Mouse (Mus musculus): ENCODE results near the gene Utp6.

The Utp6 gene

GRCm38 (mm10) chr11:79961346-79962124 is 655 bp downstream of the Utp6 start:
- DNase-seq = no peak

- no peak for DNase-seq
These were observed 14.9 kb downstream of the Utp6 start for GRCm38 (mm10) chr11:79947265-79947664.

- no peak for DNase-seq
These were observed 18.6 kb downstream of the Utp6 start for GRCm38 (mm10) chr11:79943601-79944000.

GRCm38 (mm10) chr11:79943136-79943535 is 19.1 kb downstream of the Utp6 start:
- DNase-seq = no peak

- no peak for DNase-seq
These were observed 26.4 kb downstream of the Utp6 start for GRCm38 (mm10) chr11:79935766-79936165.

DNA sequence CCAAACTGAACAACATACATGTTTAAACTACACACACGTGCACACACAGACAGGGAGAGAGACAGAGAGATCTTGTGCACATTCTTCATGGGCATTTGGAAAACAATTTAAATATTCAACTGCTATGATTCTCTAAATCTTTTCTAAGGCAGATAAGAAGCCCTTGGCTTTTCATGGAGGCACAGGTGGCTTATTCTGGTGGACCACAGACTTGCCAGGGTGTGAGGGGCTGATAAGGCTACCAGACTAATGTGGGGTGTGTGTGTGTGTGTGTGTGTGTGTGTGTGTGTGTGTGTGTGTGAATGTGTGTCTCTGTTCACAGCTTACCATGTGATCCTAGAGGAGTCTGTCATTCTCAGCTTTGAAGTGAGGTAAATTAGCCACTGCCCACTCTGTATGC is 39.4 kb downstream of the Utp6 start:
- no peak for DNase-seq

DNA sequence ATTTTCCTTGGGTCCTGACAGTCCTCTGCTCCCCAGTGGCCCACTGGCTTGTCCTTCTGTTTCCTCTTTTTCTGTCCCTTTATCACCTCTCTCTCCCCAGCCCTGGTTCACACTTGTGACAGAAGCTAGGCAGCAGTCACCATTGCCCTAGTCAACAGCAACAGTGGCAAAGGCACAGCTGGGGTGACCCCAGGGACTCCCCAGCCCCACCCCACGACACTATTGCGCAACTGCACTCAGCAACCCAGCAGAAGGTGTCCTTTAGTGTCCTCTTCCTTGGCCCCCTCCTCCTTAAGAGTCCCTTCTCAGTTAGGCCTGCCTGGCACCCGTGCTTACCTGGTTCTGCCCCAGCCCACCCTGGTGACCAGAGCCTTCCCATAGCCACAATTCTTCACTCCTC is 40.0 kb downstream of the Utp6 start:
- no peak for DNase-seq

GRCm38 (mm10) chr11:79920505-79921025 is 41.6 kb downstream of the Utp6 start:
- no peak for DNase-seq

DNA sequence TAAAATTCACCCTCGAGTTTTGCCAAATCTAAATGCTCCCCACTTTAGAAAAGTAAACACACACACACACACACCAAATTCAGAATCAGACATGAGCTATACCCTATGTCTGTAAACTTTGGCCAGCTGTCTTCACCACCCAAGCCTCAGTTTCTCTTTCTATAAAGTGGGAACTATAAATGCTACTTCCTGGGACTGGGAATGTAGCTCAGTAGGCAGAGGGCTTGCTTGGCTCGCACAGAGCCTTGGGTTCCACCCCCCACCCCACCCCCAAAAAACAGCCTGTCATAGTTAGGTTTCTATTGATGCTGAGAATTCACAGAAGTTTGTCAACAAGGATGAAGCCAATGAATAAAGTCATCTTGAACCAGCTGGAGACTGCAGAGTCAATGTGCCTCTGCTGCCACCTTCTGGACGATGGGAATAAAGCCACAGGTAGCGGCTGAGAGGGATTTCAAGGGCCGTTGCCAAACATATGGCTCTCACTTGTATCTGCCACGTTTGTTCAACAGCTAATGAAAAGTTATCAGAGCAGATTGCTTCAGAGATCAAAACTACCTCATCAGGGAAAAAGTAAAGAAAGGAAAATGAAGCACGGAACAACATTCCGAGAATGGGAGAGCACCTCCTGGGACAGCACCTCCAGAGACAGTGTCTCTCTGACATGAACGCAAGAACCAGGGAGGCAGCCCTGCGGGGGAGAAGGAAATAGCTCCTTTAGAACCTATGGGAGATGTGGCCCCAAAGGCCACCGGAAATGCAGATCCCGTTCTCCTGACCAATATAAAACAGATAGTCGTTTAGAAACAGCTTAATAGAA is 42.3 kb downstream of the Utp6 start:
- peak; percentile 73 for DNase-seq

- DNase-seq = no peak
These were observed 46.4 kb downstream of the Utp6 start for GRCm38 (mm10) chr11:79915696-79916349.

DNA sequence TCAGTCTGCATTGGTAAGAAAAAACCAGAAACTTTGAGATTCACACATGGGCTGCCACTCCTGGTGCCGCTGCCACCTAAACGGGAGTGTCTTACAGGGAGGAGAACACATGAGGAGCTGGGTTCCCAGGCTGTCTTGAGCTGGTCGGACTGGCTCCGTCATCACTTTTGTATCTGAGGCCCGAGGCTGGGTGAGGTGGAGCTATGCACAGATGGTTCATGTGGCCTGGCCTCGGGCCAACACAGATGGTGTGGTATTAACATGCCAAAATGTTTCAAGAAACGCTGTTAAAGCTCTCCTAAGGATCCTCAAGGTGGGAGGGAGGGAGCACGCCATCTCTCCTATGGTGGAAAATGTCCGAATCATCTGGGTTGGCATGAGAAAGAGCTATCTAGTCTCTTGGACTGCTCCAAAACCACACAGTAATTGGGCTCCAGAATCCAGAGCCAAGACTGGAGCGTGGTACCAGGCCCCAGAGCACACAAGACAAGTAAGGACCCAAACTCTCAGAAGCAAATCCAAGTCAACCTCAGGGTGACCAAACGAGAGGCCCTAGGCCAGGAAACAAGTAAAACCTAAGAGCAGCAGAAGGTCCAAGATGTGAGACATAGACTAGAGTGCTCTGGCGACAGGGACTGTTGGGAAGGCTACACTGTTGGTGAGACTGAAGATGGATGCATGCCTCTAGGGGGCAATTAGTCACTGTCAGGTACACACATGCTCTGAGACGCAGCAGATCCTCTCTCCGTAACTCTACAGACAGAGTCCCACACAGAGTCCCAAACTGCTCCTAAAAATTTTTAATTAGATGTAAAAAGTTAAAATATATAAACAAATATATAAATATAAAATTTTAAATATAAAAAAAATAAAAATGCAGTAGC is 53.3 kb downstream of the Utp6 start:
- peak; percentile 41 for DNase-seq

DNA sequence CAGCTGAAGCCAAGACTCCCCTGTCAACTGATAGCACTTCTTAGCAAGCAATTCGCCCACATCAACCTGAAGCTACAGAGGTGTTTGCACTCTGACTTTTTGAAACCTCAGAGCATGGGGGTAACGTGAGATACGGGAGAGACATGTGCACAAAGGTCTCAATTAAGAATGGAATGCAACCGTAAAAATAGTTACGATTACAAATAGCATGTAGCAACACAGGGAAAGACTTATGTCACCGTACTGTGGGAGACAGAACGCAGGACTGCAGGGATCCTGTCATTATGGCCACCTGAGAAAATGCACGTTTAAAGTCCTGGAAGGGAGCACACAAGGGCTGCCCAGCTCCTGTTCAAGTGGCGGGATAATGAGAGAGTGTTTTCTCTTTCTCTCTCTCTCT is 55.3 kb downstream of the Utp6 start:
- no peak for DNase-seq

DNA sequence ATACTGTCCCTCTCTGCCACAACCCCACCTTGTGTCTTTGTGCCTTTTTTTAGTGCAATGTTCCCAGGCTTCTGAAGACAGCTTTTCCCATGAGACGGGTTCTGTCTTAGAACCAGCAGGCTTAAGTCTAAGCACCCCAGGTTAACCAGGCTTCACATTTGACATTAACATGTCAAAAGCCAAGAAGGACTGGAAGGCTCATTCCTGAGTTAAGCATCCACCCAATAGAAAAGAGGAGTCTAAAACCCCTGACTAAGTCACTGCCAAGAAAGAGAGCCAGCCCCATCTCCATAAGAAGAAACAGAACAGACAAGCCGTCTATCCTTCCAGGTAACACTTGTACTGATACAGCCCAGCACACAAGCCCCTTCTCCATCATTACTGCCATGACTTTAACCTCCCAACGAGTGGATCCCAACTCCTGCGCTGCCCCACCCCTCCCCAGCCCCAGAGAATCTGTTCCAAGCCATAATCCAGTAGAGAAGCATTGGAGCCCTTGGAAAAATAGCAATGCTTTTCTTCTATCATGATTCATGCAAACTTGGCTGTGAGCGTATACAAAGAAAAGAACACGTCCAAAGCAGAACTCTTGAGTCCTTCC is 59.2 kb downstream of the Utp6 start:
- no peak for DNase-seq

- DNase-seq = no peak
These were observed 61.0 kb downstream of the Utp6 start for GRCm38 (mm10) chr11:79901146-79901545.

DNA sequence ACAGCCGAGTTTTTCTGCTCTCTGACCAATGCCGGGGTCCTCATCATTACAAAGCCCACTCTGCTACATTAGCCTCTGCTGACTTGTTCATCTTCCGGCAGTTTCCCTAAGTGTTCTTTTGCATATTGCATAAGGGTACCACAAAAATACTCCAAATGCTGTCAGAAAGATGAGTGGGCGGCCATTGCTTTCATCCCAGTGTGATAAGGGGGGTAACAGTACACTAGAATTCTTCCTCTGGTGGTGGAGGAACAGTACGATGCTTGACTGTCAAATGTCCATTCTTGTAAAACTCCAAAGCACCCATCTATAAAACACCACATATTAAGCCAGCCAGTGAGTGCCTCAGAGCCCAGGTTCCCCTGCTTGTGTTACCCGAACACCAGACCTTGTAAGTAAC is 69.9 kb downstream of the Utp6 start:
- peak; percentile 43 for DNase-seq

DNA sequence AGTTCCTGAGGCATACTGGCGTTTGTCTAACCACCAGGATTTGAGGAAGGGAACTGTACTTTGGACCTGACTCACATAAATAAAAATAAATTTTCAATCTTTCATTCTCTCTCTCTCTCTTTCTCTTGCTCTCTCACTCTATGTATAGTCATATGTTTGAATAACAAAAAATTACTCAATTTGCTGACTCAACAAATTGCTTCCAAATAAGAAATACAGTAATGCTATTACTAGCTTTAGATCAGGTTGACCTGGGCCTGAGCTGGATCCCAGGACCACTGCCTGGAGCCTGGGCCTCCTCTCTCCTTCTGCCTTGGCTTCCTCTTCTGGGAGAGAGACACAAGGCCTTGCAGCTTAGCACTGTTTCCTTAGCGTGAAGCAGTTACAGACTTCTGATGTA is 71.4 kb downstream of the Utp6 start:
- DNase-seq = no peak

- DNase-seq = no peak
These were observed 75.2 kb downstream of the Utp6 start for GRCm38 (mm10) chr11:79886961-79887360.

- no peak for DNase-seq
These were observed 75.8 kb downstream of the Utp6 start for GRCm38 (mm10) chr11:79886395-79886794.

- DNase-seq = no peak
These were observed 76.3 kb downstream of the Utp6 start for GRCm38 (mm10) chr11:79885713-79886393.

DNA sequence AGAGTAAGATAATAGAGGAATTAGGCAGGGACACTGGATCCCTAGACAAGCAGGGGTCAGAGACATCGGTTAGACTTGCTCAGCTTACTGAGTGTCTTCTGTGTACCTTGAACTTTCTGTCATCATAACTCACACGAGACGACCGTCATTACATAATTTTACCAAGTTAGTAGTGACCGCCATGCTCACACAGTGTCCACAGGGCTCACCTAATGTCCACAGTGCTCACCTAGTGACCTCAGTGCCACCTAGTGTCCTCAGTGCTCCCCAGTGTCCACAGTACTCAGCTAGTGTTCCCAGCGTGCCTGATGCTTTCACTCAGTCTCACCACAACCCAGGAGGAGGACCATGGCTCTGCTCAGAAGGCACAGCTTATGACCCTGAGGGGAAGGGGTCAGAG is 77.4 kb downstream of the Utp6 start:
- no peak for DNase-seq

Measured in layer of hippocampus, adult 9-11 months (tissue).